Mouse (Mus musculus) liver, embryonic 11.5 days (tissue): ENCODE results near the gene Mesd. TPM values are rescaled to one million over a fixed set of nuclear protein-coding genes. Genes with fewer than 3 reads are reported as not detected.

ENCODE experiments used
- ATAC-seq: fragments of 200-750 bp; cut with Nextera tagmentation; replicated peaks from 2 replicates; pipeline ENCODE4 v1.8.0; 2017; ENCODE audit warnings: moderate number of reproducible peaks, mild to moderate bottlenecking, moderate TSS enrichment, moderate library complexity; ENCODE audit not compliant: low FRiP score
- DNase-seq: peaks from one replicate; pipeline ENCODE4 v3.0.0-alpha.2; 2017; ENCODE audit warnings: low spot score
- H3K27ac ChIP-seq: fragments of 300-500 bp; sonication (generic); 2 replicates; pipeline ENCODE4 v1.5.1; 2014; ENCODE audit warnings: mild to moderate bottlenecking, low read depth, low read length, control low read depth
- H3K27me3 ChIP-seq: fragments of 300-500 bp; sonication (generic); replicated peaks from 2 replicates; pipeline ENCODE4 v1.6.1; 2014; ENCODE audit warnings: low read length, mixed read lengths; ENCODE audit not compliant: control insufficient read depth, insufficient read depth
- H3K36me3 ChIP-seq: fragments of 300-500 bp; sonication (generic); 2 replicates; pipeline ENCODE4 v1.6.1; 2014; ENCODE audit warnings: mild to moderate bottlenecking, low read length, moderate library complexity, mixed read lengths; ENCODE audit not compliant: control insufficient read depth, insufficient read depth
- H3K4me1 ChIP-seq: fragments of 300-500 bp; sonication (generic); replicated peaks from 2 replicates; pipeline ENCODE4 v1.6.1; 2014; ENCODE audit warnings: low read length, mixed read lengths; ENCODE audit not compliant: control insufficient read depth, insufficient read depth
- H3K4me2 ChIP-seq: fragments of 300-500 bp; sonication (generic); 2 replicates; pipeline ENCODE4 v1.6.1; 2014; ENCODE audit warnings: mild to moderate bottlenecking, control low read depth, moderate library complexity
- H3K4me3 ChIP-seq: fragments of 300-500 bp; sonication (generic); 2 replicates; pipeline ENCODE4 v1.5.1; 2014; ENCODE audit warnings: low read depth, low read length, control low read depth
- H3K9ac ChIP-seq: fragments of 300-500 bp; sonication (generic); 2 replicates; pipeline ENCODE4 v1.6.1; 2014; ENCODE audit warnings: low read depth, low read length, control low read depth
- H3K9me3 ChIP-seq: fragments of 300-500 bp; sonication (generic); 2 replicates; pipeline ENCODE4 v1.6.1; 2016; ENCODE audit warnings: low read length, inconsistent platforms, mixed read lengths; ENCODE audit not compliant: control insufficient read depth
- WGBS: fragments of 180-500 bp; shearing (Covaris S2); extraction: QIAGEN DNeasy Blood & Tissue Kit; methylation state at CpG from one replicate; pipeline ENCODE4 v1.1.7; 2014; 5-methylcytosine and 5-hydroxymethylcytosine counted together
- polyA plus RNA-seq: library from polyadenylated mRNA; unstranded; fragments of >200 nt; fragmentation: Nextera tagmentation; extraction: Ambion mirVana; gene quantifications from 2 replicates; pipeline ENCODE4 v1.2.1, GENCODE M21; 2014

The Mesd gene
- polyA plus RNA-seq, 1 experiment from 2014 or later: 92.6 TPM

DNA sequence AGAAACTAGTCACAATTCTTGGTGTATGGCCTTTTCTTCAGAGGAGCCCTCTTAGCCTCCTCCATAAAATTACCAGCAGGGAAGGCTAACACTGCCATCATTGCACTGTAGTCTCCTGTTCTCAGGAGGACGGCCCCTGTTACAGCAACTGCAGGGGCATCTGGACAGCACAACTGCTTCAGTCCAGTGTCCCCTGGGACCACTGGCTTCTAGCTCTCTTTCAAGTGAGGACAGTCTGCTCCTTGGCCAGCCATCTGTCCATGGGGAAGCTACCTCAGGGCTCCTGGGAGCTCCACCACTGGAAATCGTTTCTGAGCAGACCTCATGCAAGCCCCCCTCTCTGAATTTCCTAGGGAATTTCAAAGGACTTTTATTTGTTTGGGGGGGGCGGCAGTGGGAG, 16.3 kb downstream of the Mesd start:
- no peak overlapping the region for H3K9ac ChIP-seq
- no peak for ATAC-seq
- H3K36me3 ChIP-seq: peaks cover 23% of the 10 kb centered on the region
- H3K27ac ChIP-seq: no peak overlapping the region
- no peak overlapping the region for H3K4me2 ChIP-seq
- H3K27me3 ChIP-seq: no peaks in the 10 kb centered on the region
- H3K4me1 ChIP-seq: peaks cover 15% of the 10 kb centered on the region
- WGBS: 84% methylated on average over 3 of the region's 3 CpGs
- no peaks in the 10 kb centered on the region for H3K9me3 ChIP-seq
- H3K4me3 ChIP-seq: no peak overlapping the region
- DNase-seq: no peak

DNA sequence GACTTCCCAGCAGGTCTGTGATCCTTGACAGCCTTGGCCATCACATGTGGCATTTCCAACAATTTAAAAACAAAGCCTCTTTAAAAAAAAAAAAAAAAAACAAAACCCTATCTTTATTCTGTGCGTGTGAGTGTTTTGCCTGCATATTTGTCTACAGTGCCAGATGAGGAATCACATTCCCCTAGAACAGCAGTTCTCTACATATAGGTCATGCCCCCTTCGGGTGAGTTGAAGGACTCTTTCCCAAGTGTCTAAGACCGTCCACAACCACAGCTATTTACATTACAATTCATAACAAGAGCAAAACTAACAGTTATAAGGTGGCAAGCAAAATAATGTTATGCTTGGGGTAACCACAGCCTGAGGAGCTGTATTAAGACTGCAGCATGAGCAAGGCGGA, 17.2 kb downstream of the Mesd start:
- 85% methylated on average over 4 of the region's 4 CpGs for WGBS
- no peak for DNase-seq
- H3K27ac ChIP-seq: no peak overlapping the region
- H3K4me2 ChIP-seq: no peak overlapping the region
- H3K9ac ChIP-seq: no peak overlapping the region
- no peak for ATAC-seq
- H3K9me3 ChIP-seq: no peaks in the 10 kb centered on the region
- H3K27me3 ChIP-seq: no peaks in the 10 kb centered on the region
- H3K4me1 ChIP-seq: peaks cover 12% of the 10 kb centered on the region
- H3K36me3 ChIP-seq: peaks cover 20% of the 10 kb centered on the region
- no peak overlapping the region for H3K4me3 ChIP-seq

DNA sequence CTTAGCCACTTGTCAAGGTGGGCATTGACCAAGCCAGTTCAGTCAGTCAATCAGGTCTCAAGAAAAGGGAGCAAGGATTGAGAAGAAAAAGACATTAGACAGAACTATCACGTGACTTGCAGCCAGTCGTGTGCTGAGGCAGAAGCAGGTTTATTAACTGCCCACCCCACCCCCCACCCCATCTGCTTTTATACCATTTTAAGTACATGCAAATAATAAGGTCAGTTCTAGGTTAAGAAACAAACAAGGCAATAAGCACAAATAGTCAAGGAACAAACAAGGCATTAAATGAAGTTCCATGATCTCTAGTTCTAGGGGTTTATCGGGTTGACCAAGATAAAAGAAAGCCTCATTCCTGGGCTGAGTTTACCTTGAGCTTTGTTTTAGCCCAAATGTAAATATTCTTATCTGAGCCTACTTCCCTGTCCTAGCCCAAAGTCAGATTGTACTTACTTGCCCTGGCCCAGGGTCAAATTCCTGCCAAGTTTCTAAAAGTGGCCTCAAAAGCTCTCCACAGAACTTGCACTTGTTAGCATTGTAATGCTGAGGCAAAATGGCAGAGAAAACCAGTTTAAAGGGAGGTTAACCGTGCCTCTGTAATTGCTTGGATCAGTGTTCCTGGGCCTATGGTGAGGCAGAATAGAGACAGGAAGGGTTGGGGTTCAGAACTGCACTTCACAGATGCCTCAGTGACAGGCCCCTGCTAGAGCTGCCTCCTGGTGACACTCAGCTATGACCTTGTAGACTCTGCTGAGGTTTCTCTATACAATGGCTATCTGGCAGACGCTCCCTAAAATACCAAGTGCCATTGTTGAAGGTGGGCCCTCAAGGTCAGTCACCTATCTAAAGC, 18.3 kb downstream of the Mesd start:
- peak overlapping the region; percentile 39 for H3K27ac ChIP-seq
- 56% methylated on average over 5 of the region's 5 CpGs for WGBS
- no peaks in the 10 kb centered on the region for H3K27me3 ChIP-seq
- H3K9ac ChIP-seq: no peak overlapping the region
- peaks cover 6% of the 10 kb centered on the region for H3K4me1 ChIP-seq
- DNase-seq: no peak
- H3K36me3 ChIP-seq: peaks cover 14% of the 10 kb centered on the region
- H3K9me3 ChIP-seq: no peaks in the 10 kb centered on the region
- no peak overlapping the region for H3K4me2 ChIP-seq
- ATAC-seq: no peak
- no peak overlapping the region for H3K4me3 ChIP-seq

DNA sequence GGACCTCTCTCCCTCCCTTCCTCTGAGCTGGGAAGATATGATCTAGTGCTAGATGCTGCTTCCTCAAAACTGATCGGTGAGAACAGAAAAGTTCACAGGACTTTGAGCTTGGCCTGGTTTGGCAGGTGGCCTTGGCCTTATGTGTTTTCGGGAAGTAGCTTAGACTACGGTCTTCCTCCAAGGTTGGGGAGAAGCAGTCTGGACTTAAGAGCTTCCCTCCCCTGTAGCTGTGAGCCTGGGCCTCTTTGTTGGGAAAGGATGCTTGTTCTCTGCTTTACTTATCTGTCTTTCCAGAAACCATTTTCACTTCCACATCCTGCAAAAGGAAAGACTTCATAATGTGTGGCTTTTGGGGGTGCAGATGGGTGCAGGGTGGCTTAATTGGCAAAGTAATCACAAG, 20.6 kb downstream of the Mesd start:
- 50% methylated on average over 3 of the region's 3 CpGs for WGBS
- H3K4me3 ChIP-seq: no peak overlapping the region
- no peak for DNase-seq
- H3K4me1 ChIP-seq: no peaks in the 10 kb centered on the region; the same call in 1 of the 2 replicates
- H3K36me3 ChIP-seq: peaks cover 4% of the 10 kb centered on the region; the same call in 1 of the 2 replicates
- no peak for ATAC-seq
- no peak overlapping the region for H3K27ac ChIP-seq
- H3K27me3 ChIP-seq: no peaks in the 10 kb centered on the region
- H3K4me2 ChIP-seq: no peak overlapping the region
- H3K9me3 ChIP-seq: no peaks in the 10 kb centered on the region
- H3K9ac ChIP-seq: no peak overlapping the region

DNA sequence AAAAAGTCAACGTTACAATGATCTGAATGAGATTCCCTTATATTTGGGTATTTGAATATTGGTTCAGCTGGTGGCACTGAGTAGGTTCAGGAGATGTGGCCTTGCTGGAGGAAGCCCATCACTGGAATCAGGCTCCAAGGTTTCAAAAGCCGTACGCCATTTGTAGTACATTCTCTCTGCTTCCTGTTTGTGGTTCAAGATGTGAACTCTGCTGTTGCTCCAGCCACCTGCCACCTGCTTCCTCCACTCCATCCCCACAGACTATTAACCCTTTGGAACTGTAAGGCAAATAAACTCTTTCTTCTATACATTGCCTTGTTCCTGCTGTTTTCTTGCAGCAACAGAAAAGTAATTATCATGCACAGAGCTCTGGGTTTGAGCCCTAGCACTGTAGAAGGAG, 27.6 kb downstream of the Mesd start:
- H3K27me3 ChIP-seq: no peaks in the 10 kb centered on the region
- H3K27ac ChIP-seq: no peak overlapping the region
- H3K36me3 ChIP-seq: no peaks in the 10 kb centered on the region
- ATAC-seq: no peak
- no peak overlapping the region for H3K4me2 ChIP-seq
- no peak overlapping the region for H3K4me3 ChIP-seq
- no peak overlapping the region for H3K9ac ChIP-seq
- no peak for DNase-seq
- H3K4me1 ChIP-seq: no peaks in the 10 kb centered on the region
- H3K9me3 ChIP-seq: no peaks in the 10 kb centered on the region
- WGBS: 32% methylated on average over 3 of the region's 3 CpGs

DNA sequence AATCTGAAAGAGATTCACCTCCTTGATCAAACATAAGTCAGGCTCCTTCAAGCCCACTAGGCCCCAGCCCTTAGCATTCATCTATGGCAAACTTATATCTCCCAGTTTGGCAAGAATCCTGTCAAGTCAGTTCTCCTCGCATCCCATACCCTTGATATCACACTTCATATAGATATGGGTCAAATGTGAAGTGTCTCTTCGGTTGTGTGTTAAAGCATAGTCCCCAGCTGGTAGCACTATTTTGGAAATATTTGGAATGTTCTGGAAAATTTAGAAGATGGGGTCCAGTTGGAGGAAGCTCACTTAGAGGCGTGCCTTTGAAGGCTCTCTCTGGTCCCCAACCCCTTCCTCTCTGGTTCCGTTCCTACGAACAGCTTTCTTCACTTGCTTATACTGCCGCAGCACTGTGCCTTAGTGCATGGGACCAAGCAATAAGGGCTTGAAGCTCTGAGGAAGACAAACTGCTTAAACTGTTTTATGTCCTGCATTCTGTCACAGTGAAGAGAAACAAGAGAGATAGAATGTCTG, 29.2 kb downstream of the Mesd start:
- Histone ChIP-seq H3K4me3 (no peak overlapping the region), H3K4me1 (no peaks in the 10 kb centered on the region), H3K4me2 (no peak overlapping the region), H3K27me3 (no peaks in the 10 kb centered on the region), H3K9ac (no peak overlapping the region), H3K9me3 (no peaks in the 10 kb centered on the region), H3K36me3 (no peaks in the 10 kb centered on the region), H3K27ac (no peak overlapping the region)
- DNase-seq (no peak), ATAC-seq (no peak)
- 80% methylated on average over 6 of the region's 6 CpGs for WGBS

DNA sequence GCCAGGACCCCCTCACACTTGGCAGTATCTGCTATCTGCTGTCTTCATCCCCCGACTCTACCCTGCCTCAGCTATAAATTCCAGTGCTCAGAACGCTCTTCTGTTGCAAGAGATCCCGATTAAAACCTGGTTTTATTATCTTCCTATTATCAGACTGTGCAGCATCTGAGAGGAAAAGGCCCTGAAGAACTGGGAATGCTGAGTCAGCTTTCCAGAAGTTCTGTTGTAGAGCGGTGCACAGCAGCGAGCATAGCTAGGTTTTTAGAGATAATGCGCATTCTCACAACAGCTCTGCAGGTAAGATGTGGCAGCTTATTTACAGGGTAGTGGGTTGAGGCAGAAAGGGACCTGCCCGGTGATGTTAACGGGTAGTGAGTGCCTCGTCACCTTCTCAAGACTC, 29.7 kb downstream of the Mesd start:
- no peaks in the 10 kb centered on the region for H3K27me3 ChIP-seq
- no peak for ATAC-seq
- no peak overlapping the region for H3K9ac ChIP-seq
- DNase-seq: no peak
- H3K4me3 ChIP-seq: no peak overlapping the region
- H3K9me3 ChIP-seq: no peaks in the 10 kb centered on the region
- WGBS: 62% methylated on average over 9 of the region's 9 CpGs
- H3K27ac ChIP-seq: no peak overlapping the region
- H3K36me3 ChIP-seq: no peaks in the 10 kb centered on the region
- H3K4me2 ChIP-seq: no peak overlapping the region
- H3K4me1 ChIP-seq: no peaks in the 10 kb centered on the region

DNA sequence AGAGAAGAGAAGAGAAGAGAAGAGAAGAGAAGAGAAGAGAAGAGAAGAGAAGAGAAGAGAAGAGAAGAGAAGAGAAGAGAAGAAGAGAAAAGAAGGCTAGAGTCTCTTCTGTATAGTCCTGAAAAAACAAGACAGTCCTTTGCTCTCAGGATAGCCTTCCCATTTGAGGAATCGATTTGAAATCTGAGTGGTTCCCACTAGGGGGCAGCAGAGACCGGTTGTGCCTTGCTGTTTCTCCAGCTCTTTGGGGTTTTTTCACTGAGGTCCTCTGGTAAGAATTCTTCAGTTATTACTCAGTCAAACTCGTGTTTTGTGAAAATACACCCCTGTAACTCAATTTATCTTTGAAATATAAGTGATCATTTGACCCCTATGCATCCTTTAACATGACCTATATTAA, 30.3 kb downstream of the Mesd start:
- ATAC-seq (no peak), DNase-seq (peak; percentile 69)
- H3K9me3 ChIP-seq: no peaks in the 10 kb centered on the region
- H3K36me3 ChIP-seq: no peaks in the 10 kb centered on the region
- no peak overlapping the region for H3K4me3 ChIP-seq
- H3K27me3 ChIP-seq: no peaks in the 10 kb centered on the region
- no peak overlapping the region for H3K9ac ChIP-seq
- H3K4me1 ChIP-seq: no peaks in the 10 kb centered on the region
- no peak overlapping the region for H3K27ac ChIP-seq
- H3K4me2 ChIP-seq: no peak overlapping the region
- 0% methylated on average over 3 of the region's 3 CpGs for WGBS

DNA sequence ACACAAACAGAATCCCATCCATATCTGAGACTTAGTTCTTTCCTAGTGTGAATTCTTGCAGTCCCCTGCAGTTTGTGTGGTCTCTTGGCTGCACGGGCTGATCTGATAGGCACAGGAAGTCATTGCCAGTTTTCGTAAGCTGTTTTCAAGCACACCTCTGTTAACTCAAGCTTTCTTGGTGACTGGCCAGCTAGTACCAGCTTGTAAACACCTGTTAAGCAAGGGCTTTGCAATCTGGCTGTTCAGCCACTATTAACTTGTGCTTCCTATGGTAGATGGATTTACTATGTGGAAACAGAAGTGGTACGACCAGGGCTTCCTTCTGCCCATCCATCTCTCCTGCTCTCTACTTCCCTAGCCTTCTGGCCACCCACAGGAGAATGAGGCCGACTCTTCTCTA, 36.0 kb downstream of the Mesd start:
- 61% methylated on average over 4 of the region's 4 CpGs for WGBS
- no peak for ATAC-seq

More for the DNA sequence above, 36.0 kb downstream of the Mesd start:
- H3K27me3 ChIP-seq: no peaks in the 10 kb centered on the region
- H3K9me3 ChIP-seq: no peaks in the 10 kb centered on the region
- DNase-seq: no peak
- H3K27ac ChIP-seq: no peak overlapping the region
- no peak overlapping the region for H3K4me3 ChIP-seq
- no peak overlapping the region for H3K4me2 ChIP-seq
- H3K9ac ChIP-seq: no peak overlapping the region
- no peaks in the 10 kb centered on the region for H3K4me1 ChIP-seq
- H3K36me3 ChIP-seq: no peaks in the 10 kb centered on the region
